Comparison of ENCODE assay signal across 17 mouse cellular contexts in the genomic region with DNA sequence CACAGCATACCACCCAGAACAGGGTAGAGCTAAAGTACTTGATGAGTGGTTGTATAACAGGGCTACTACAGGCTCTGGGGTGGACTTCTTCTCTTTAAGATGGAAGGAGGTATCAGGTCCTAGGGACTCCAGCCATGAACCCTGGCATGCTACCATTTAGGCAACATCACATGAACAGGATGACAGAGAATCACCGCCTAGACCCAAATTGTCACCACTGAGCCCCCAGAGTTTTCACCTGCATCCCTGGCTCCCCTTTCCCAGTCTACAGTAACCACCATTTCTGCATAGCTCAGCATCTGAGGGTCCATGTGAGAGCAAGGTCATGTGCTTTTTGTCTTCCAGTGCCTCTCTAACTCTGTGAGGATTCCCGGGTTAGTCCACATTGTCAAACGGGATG.
DNase-seq lines count a peak whose midpoint lies in the region; ATAC-seq lines count a peak whose summit lies in the region.
"Had no signal": no experiment of that assay in that cellular context is flagged by ENCODE, and none has a peak within 500 bp of the region (broad histone marks: within the 10 kb centered on the region; RNA-seq: fewer than 3 reads in every experiment).

No protein-coding gene starts in this region.

- no peaks in the 10 kb centered on the region for H3K9me3 ChIP-seq in forebrain, embryonic 15.5 days
- no peaks in the 10 kb centered on the region for H3K9me3 ChIP-seq in forebrain, embryonic 12.5 days
- H3K9me3 ChIP-seq in midbrain, embryonic 12.5 days: no peaks in the 10 kb centered on the region
- peaks cover 5% of the 10 kb centered on the region; the same call in 1 of the 2 replicates for H3K9me3 ChIP-seq in midbrain, embryonic 10.5 days (replicated peaks)
- H3K9me3 ChIP-seq in hindbrain, embryonic 15.5 days: no peaks in the 10 kb centered on the region
- H3K9me3 ChIP-seq in neural tube, embryonic 14.5 days (ENCODE audit: control insufficient read depth, low read length): no peaks in the 10 kb centered on the region
- H3K9me3 ChIP-seq: heart, embryonic 15.5 days; limb, embryonic 15.5 days; liver, embryonic 15.5 days had no signal

- H3K4me2 ChIP-seq in forebrain, embryonic 15.5 days (replicated peaks): no peak overlapping the region
- no peak overlapping the region for H3K4me2 ChIP-seq in forebrain, embryonic 12.5 days
- H3K4me2 ChIP-seq in midbrain, embryonic 12.5 days (replicated peaks): no peak overlapping the region
- no peak overlapping the region for H3K4me2 ChIP-seq in hindbrain, embryonic 15.5 days
- H3K4me2 ChIP-seq in neural tube, embryonic 14.5 days (ENCODE audit: low read depth, low read length): no peak overlapping the region
- H3K4me2 ChIP-seq: heart, embryonic 15.5 days; limb, embryonic 15.5 days; liver, embryonic 15.5 days had no signal

- no peaks in the 10 kb centered on the region for H3K36me3 ChIP-seq in forebrain, embryonic 15.5 days
- no peaks in the 10 kb centered on the region for H3K36me3 ChIP-seq in forebrain, embryonic 12.5 days (replicated peaks)
- no peaks in the 10 kb centered on the region for H3K36me3 ChIP-seq in midbrain, embryonic 12.5 days
- H3K36me3 ChIP-seq in midbrain, embryonic 10.5 days: peaks cover 6% of the 10 kb centered on the region; the same call in 1 of the 2 replicates
- H3K36me3 ChIP-seq in hindbrain, embryonic 15.5 days: no peaks in the 10 kb centered on the region
- no peaks in the 10 kb centered on the region for H3K36me3 ChIP-seq in neural tube, embryonic 14.5 days (ENCODE audit: control insufficient read depth, insufficient read depth, low read length)
- H3K36me3 ChIP-seq: heart, embryonic 15.5 days; limb, embryonic 15.5 days; liver, embryonic 15.5 days had no signal

- 0 out of 2 replicates have a peak overlapping the region, but pooled peaks have one; percentile 69 for H3K27ac ChIP-seq in forebrain, embryonic 15.5 days (replicated peaks)
- H3K27ac ChIP-seq in forebrain, embryonic 12.5 days: no peak overlapping the region
- H3K27ac ChIP-seq in midbrain, embryonic 12.5 days (replicated peaks): 0 out of 2 replicates have a peak overlapping the region, but pooled peaks have one; percentile 17
- no peak overlapping the region for H3K27ac ChIP-seq in midbrain, embryonic 10.5 days (replicated peaks)
- H3K27ac ChIP-seq in hindbrain, embryonic 15.5 days (replicated peaks): peak overlapping the region; percentile 75
- H3K27ac ChIP-seq in neural tube, embryonic 14.5 days (ENCODE audit: low read depth, low read length): 0 out of 2 replicates have a peak overlapping the region, but pooled peaks have one; percentile 56
- H3K27ac ChIP-seq: heart, adult 2 months; heart, embryonic 15.5 days; limb, embryonic 15.5 days; liver, embryonic 15.5 days had no signal

- no peak for DNase-seq in midbrain, embryonic 10.5 days (ENCODE audit: low spot score)
- DNase-seq in kidney, postnatal 36 days: no peak
- DNase-seq: embryo, embryonic 11 days; gastrocnemius, adult 2 months; heart, adult 2 months; spleen, adult 18-20 months; thymus, postnatal 36 days had no signal

- ATAC-seq in forebrain, embryonic 15.5 days (replicated peaks): no peak
- no peak for ATAC-seq in forebrain, embryonic 12.5 days (ENCODE audit: low FRiP score)
- no peak; the same call in 1 of the 2 replicates for ATAC-seq in midbrain, embryonic 12.5 days (ENCODE audit: low FRiP score, low read depth)
- ATAC-seq in hindbrain, embryonic 15.5 days (ENCODE audit: low FRiP score, low read depth): no peak
- ATAC-seq in neural tube, embryonic 14.5 days (ENCODE audit: low read depth): no peak
- ATAC-seq: intestine, postnatal 0 days; lung, postnatal 0 days had no signal

- H3K4me1 ChIP-seq in forebrain, embryonic 15.5 days: peaks cover 13% of the 10 kb centered on the region
- peaks cover 8% of the 10 kb centered on the region; the same call in 1 of the 2 replicates for H3K4me1 ChIP-seq in forebrain, embryonic 12.5 days
- H3K4me1 ChIP-seq in midbrain, embryonic 12.5 days: peaks cover 9% of the 10 kb centered on the region; the same call in 1 of the 2 replicates
- H3K4me1 ChIP-seq in midbrain, embryonic 10.5 days: peaks cover 26% of the 10 kb centered on the region
- H3K4me1 ChIP-seq in hindbrain, embryonic 15.5 days (replicated peaks): peaks cover 17% of the 10 kb centered on the region
- peaks cover 7% of the 10 kb centered on the region; the same call in 1 of the 2 replicates for H3K4me1 ChIP-seq in neural tube, embryonic 14.5 days (ENCODE audit: control insufficient read depth, insufficient read depth, low read length)
- H3K4me1 ChIP-seq: liver, embryonic 15.5 days had no signal

- H3K4me3 ChIP-seq in forebrain, embryonic 15.5 days: no peak overlapping the region
- no peak overlapping the region for H3K4me3 ChIP-seq in forebrain, embryonic 12.5 days (replicated peaks)
- H3K4me3 ChIP-seq in midbrain, embryonic 12.5 days: no peak overlapping the region
- H3K4me3 ChIP-seq in midbrain, embryonic 10.5 days: no peak overlapping the region
- no peak overlapping the region for H3K4me3 ChIP-seq in hindbrain, embryonic 15.5 days
- no peak overlapping the region for H3K4me3 ChIP-seq in neural tube, embryonic 14.5 days (ENCODE audit: low read depth, low read length)
- H3K4me3 ChIP-seq: gastrocnemius, adult 2 months; heart, adult 2 months; heart, embryonic 15.5 days; limb, embryonic 15.5 days; liver, embryonic 15.5 days had no signal

- H3K27me3 ChIP-seq in forebrain, embryonic 15.5 days: no peaks in the 10 kb centered on the region
- no peaks in the 10 kb centered on the region for H3K27me3 ChIP-seq in forebrain, embryonic 12.5 days
- H3K27me3 ChIP-seq in midbrain, embryonic 12.5 days: no peaks in the 10 kb centered on the region
- no peaks in the 10 kb centered on the region for H3K27me3 ChIP-seq in midbrain, embryonic 10.5 days (ENCODE audit: low read depth, poor library complexity, severe bottlenecking)
- no peaks in the 10 kb centered on the region for H3K27me3 ChIP-seq in hindbrain, embryonic 15.5 days
- no peaks in the 10 kb centered on the region for H3K27me3 ChIP-seq in neural tube, embryonic 14.5 days (ENCODE audit: control insufficient read depth, insufficient read depth, low read length)
- H3K27me3 ChIP-seq: heart, embryonic 15.5 days; limb, embryonic 15.5 days; liver, embryonic 15.5 days had no signal

- no peak overlapping the region for H3K9ac ChIP-seq in forebrain, embryonic 15.5 days (replicated peaks)
- no peak overlapping the region for H3K9ac ChIP-seq in forebrain, embryonic 12.5 days
- no peak overlapping the region for H3K9ac ChIP-seq in midbrain, embryonic 12.5 days (replicated peaks)
- H3K9ac ChIP-seq in hindbrain, embryonic 15.5 days: no peak overlapping the region
- H3K9ac ChIP-seq in neural tube, embryonic 14.5 days (replicated peaks; ENCODE audit: low read depth, low read length): no peak overlapping the region
- H3K9ac ChIP-seq: heart, embryonic 15.5 days; limb, embryonic 15.5 days; liver, embryonic 15.5 days had no signal

- WGBS in forebrain, embryonic 15.5 days: 78% methylated on average over 3 of the region's 3 CpGs
- WGBS in forebrain, embryonic 12.5 days: 85% methylated on average over 3 of the region's 3 CpGs
- 81% methylated on average over 3 of the region's 3 CpGs for WGBS in midbrain, embryonic 12.5 days
- WGBS in midbrain, embryonic 10.5 days: 84% methylated on average over 3 of the region's 3 CpGs
- 73% methylated on average over 3 of the region's 3 CpGs for WGBS in hindbrain, embryonic 15.5 days
- WGBS in neural tube, embryonic 14.5 days: 80% methylated on average over 3 of the region's 3 CpGs

Comparison
In these comparisons a context has a peak if more than half of its experiments do, and no peak if none do; other contexts are left out.
1. H3K27ac ChIP-seq: peak in forebrain, embryonic 15.5 days (single experiment), midbrain, embryonic 12.5 days (single experiment), hindbrain, embryonic 15.5 days (single experiment) and neural tube, embryonic 14.5 days (single experiment); none in forebrain, embryonic 12.5 days (single experiment) and midbrain, embryonic 10.5 days (single experiment).